Mouse (Mus musculus) midbrain, postnatal 0 days (tissue): ENCODE measurements around the gene Rbm28. TPM values are rescaled to one million over a fixed set of nuclear protein-coding genes. Genes with fewer than 3 reads are reported as not detected.
A peak's percentile ranks its signal among the peaks of the same experiment; 100 is the strongest.
"Not testable (repeated sequence)": the region's sequence is repeated elsewhere in the genome, so short reads cannot be mapped to it uniquely, and the experiment has no call there.

Experiments
- ATAC-seq: fragments of 200-750 bp; cut with Nextera tagmentation; 2 replicates; pipeline ENCODE4 v1.8.0; 2017; ENCODE audit warnings: moderate number of reproducible peaks, mild to moderate bottlenecking, moderate TSS enrichment, moderate library complexity; ENCODE audit not compliant: low FRiP score
- DNase-seq: peaks from one replicate; pipeline ENCODE4 v3.0.0-alpha.2; 2015; ENCODE audit warnings: low spot score
- H3K27ac ChIP-seq: fragments of 300-500 bp; sonication (generic); 2 replicates; pipeline ENCODE4 v1.5.1; 2014; ENCODE audit warnings: low read depth, mild to moderate bottlenecking, low read length, mixed read lengths
- H3K27me3 ChIP-seq: fragments of 300-500 bp; sonication (generic); 2 replicates; pipeline ENCODE4 v1.6.1; 2014; ENCODE audit warnings: low read length, control low read depth, mixed read lengths; ENCODE audit not compliant: insufficient read depth
- H3K36me3 ChIP-seq: fragments of 300-500 bp; sonication (generic); 2 replicates; pipeline ENCODE4 v1.6.1; 2014; ENCODE audit warnings: low read length, control low read depth, mixed read lengths; ENCODE audit not compliant: insufficient read depth
- H3K4me1 ChIP-seq: fragments of 300-500 bp; sonication (generic); 2 replicates; pipeline ENCODE4 v1.6.1; 2014; ENCODE audit warnings: mild to moderate bottlenecking, control low read depth, antibody characterized with exemption, low read length, mixed read lengths; ENCODE audit not compliant: insufficient read depth
- H3K4me2 ChIP-seq: fragments of 300-500 bp; sonication (generic); 2 replicates; pipeline ENCODE4 v1.6.1; 2014; ENCODE audit warnings: low read depth, mild to moderate bottlenecking, low read length, mixed read lengths; ENCODE audit not compliant: poor library complexity, severe bottlenecking
- H3K4me3 ChIP-seq: fragments of 300-500 bp; sonication (generic); 2 replicates; pipeline ENCODE4 v1.5.1; 2014; ENCODE audit warnings: low read depth, mild to moderate bottlenecking, low read length, moderate library complexity
- H3K9ac ChIP-seq: fragments of 300-500 bp; sonication (generic); replicated peaks from 2 replicates; pipeline ENCODE4 v1.6.1; 2014; ENCODE audit warnings: mild to moderate bottlenecking, low read length, moderate library complexity, mixed read lengths; ENCODE audit not compliant: poor library complexity, severe bottlenecking
- H3K9me3 ChIP-seq: fragments of 300-500 bp; sonication (generic); 2 replicates; pipeline ENCODE4 v1.6.1; 2016; ENCODE audit warnings: low read length, control low read depth
- CTCF ChIP-seq: IDR thresholded peaks from 2 replicates; pipeline ENCODE4 v1.5.1; 2016; ENCODE audit warnings: antibody characterized with exemption, mild to moderate bottlenecking
- WGBS: fragments of 180-500 bp; shearing (Covaris S2); extraction: QIAGEN DNeasy Blood & Tissue Kit; methylation state at CpG from one replicate; pipeline ENCODE4 v1.1.7; 2014; 5-methylcytosine and 5-hydroxymethylcytosine counted together
- polyA plus RNA-seq: library from polyadenylated mRNA; unstranded; fragments of >200 nt; fragmentation: Nextera tagmentation; extraction: Ambion mirVana; gene quantifications from 2 replicates; pipeline ENCODE4 v1.2.1, GENCODE M21; 2015
- total RNA-seq: library from RNA; depleted of rRNA; stranded (reverse); fragments of >200 nt; gene quantifications from 2 replicates; pipeline ENCODE4 v1.2.3, GENCODE M21; 2014

Gene Rbm28
- total and polyA plus RNA-seq, 2 experiments from 2014 or later, result 17.8 to 20.9 TPM

DNA sequence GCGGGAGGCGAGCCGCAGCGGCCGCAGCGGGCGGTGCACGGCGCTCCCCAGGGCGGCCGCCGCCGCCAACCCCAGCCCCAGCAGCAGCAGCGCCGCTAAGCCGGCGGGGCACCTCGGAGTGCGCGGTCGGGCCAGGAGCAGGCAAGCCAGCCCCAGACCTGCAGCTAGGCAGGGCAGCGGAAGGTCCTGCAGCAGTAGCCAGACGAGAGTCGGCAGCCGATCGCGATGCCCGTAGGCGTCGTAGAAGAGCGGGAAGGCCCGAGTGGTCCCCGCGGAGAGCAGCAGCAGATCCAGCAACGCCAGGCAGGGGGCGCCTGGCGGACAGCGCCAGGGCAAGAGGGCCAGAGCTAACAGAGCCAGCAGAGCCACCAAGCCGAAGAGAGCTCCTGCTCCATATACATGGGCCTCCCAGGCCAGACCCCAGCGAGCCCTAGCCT lies 6.2 kb upstream of the Rbm28 start:
- ATAC-seq (peak; percentile 69), DNase-seq (peak; percentile 79)
- Histone ChIP-seq H3K4me2 (peak overlapping the region; percentile 88), H3K9ac (peak overlapping the region; percentile 57), H3K4me3 (peak overlapping the region; percentile 39), H3K36me3 (peaks cover 9% of the 10 kb centered on the region), H3K27ac (no peak overlapping the region), H3K9me3 (no peaks in the 10 kb centered on the region), H3K4me1 (0 out of 2 replicates have a peak, but pooled peaks cover 5% of the 10 kb centered on the region), H3K27me3 (peaks cover 21% of the 10 kb centered on the region)
- WGBS, result 2% methylated on average over 40 of the region's 40 CpGs
- peak; percentile 81 for TF ChIP-seq CTCF

GRCm38 (mm10) chr6:29170063-29170921 lies 5.5 kb upstream of the Rbm28 start:
- 5% methylated on average over 57 of the region's 63 CpGs for WGBS
- Histone ChIP-seq H3K4me1 (0 out of 2 replicates have a peak, but pooled peaks cover 5% of the 10 kb centered on the region), H3K4me2 (peak overlapping the region; percentile 88), H3K4me3 (peak overlapping the region; percentile 39), H3K9me3 (no peaks in the 10 kb centered on the region), H3K27me3 (peaks cover 21% of the 10 kb centered on the region), H3K9ac (peak overlapping the region; percentile 57), H3K27ac (no peak overlapping the region), H3K36me3 (peaks cover 8% of the 10 kb centered on the region; the same call in 1 of the 2 replicates)
- DNase-seq (no peak), ATAC-seq (peak; percentile 27)
- TF ChIP-seq CTCF, result no peak

DNA sequence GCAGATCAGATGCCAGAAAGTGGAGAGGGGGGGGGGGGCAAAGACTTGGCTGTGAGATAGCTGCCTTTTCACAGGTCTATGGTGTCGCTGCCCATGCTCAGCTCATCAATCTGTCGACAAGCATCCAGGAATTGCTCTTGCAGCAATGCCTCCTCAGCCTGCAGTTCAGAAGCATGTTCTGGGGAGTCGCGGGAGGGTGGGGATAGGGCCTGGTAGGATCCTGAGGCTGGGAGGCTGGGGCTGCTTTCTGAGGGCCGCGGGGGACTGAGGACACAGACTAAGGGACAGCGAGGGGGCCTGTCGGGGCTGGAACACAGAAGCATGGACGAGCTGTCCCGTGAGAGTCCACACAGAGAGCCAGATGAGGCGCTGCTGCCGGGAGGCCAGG lies 4.9 kb upstream of the Rbm28 start:
- H3K4me3 ChIP-seq, result no peak overlapping the region
- H3K36me3 ChIP-seq, result 0 out of 2 replicates have a peak, but pooled peaks cover 8% of the 10 kb centered on the region
- 15% methylated on average over 12 of the region's 12 CpGs for WGBS
- DNase-seq, result no peak
- no peaks in the 10 kb centered on the region for H3K9me3 ChIP-seq
- TF ChIP-seq CTCF, result no peak
- ATAC-seq, result no peak
- H3K4me1 ChIP-seq, result 0 out of 2 replicates have a peak, but pooled peaks cover 5% of the 10 kb centered on the region
- H3K9ac ChIP-seq, result peak overlapping the region; percentile 57; the same call in 1 of the 2 replicates
- peaks cover 21% of the 10 kb centered on the region for H3K27me3 ChIP-seq
- H3K27ac ChIP-seq, result no peak overlapping the region
- peak overlapping the region; percentile 88; the same call in 1 of the 2 replicates for H3K4me2 ChIP-seq

GRCm38 (mm10) chr6:29168871-29169270 lies 4.1 kb upstream of the Rbm28 start:
- Histone ChIP-seq H3K4me2 (no peak overlapping the region), H3K36me3 (0 out of 2 replicates have a peak, but pooled peaks cover 8% of the 10 kb centered on the region), H3K27ac (no peak overlapping the region), H3K9ac (no peak overlapping the region), H3K9me3 (no peaks in the 10 kb centered on the region), H3K4me3 (no peak overlapping the region), H3K27me3 (peaks cover 21% of the 10 kb centered on the region), H3K4me1 (0 out of 2 replicates have a peak, but pooled peaks cover 6% of the 10 kb centered on the region)
- ATAC-seq (no peak), DNase-seq (no peak)
- WGBS, result 69% methylated on average over 2 of the region's 2 CpGs
- TF ChIP-seq CTCF, result no peak

DNA sequence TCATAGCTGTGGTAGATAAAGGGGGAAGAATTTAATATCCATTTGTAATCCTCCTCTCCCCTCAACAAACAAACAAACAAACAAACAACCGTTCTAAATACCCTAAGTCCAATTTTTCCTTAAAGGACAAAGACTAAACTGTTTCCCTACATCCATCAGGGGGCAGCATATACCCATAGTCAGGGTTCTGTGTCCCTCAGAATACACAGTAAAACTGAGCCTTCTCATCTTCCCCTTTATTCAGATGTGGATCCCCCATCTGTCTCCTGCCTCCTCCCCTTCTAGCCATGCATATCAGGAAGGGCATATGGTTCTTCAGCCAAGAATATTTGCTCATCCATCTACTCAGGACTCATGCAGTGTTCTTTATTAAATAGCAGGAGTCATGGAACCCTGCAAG lies 1.4 kb upstream of the Rbm28 start:
- TF ChIP-seq CTCF, result peak; percentile 89
- Histone ChIP-seq H3K9ac (no peak overlapping the region), H3K4me3 (no peak overlapping the region), H3K4me1 (peaks cover 11% of the 10 kb centered on the region; the same call in 1 of the 2 replicates), H3K27me3 (peaks cover 9% of the 10 kb centered on the region; the same call in 1 of the 2 replicates), H3K36me3 (0 out of 2 replicates have a peak, but pooled peaks cover 3% of the 10 kb centered on the region), H3K27ac (no peak overlapping the region; the same call in 1 of the 2 replicates), H3K4me2 (no peak overlapping the region), H3K9me3 (no peaks in the 10 kb centered on the region)
- DNase-seq (peak; percentile 92), ATAC-seq (0 out of 2 replicates have a peak, but pooled peaks have one; percentile 29)
- 14% methylated on average over 1 of the region's 1 CpGs for WGBS

GRCm38 (mm10) chr6:29161291-29161690 lies 3.5 kb downstream of the Rbm28 start:
- H3K4me3 ChIP-seq, H3K27ac ChIP-seq, H3K4me1 ChIP-seq, H3K4me2 ChIP-seq, H3K9ac ChIP-seq, DNase-seq, ATAC-seq, H3K9me3 ChIP-seq, H3K27me3 ChIP-seq: not testable (repeated sequence)
- 98% methylated on average over 5 of the region's 5 CpGs for WGBS
- peaks cover 26% of the 10 kb centered on the region for H3K36me3 ChIP-seq
